Mouse (Mus musculus): Measurements from ENCODE around the gene Tmem179b. TPM values are rescaled to one million over a fixed set of nuclear protein-coding genes. Genes with fewer than 3 reads are reported as not detected.
A peak's percentile ranks its signal among the peaks of the same experiment; 100 is the strongest.

Tmem179b gene
- polyA plus RNA-seq, 1 experiment = 29.0 TPM

- peak overlapping the region; percentile 94 for H3K27ac ChIP-seq (ENCODE audit: insufficient read depth, low read length)
- H3K4me1 ChIP-seq (ENCODE audit: control insufficient read depth, insufficient read depth, low read length) = no peaks in the 10 kb centered on the region
- peak overlapping the region; percentile 96 for H3K4me3 ChIP-seq (ENCODE audit: low read depth, low read length)
- H3K9me3 ChIP-seq (replicated peaks; ENCODE audit: control insufficient read depth, insufficient read depth, low read length, poor library complexity, severe bottlenecking) = no peaks in the 10 kb centered on the region
- H3K9ac ChIP-seq (ENCODE audit: low read depth, poor library complexity, severe bottlenecking) = peak overlapping the region; percentile 100
- peaks cover 36% of the 10 kb centered on the region for H3K36me3 ChIP-seq (ENCODE audit: control insufficient read depth, insufficient read depth, low read length, poor library complexity, severe bottlenecking)
- no peaks in the 10 kb centered on the region for H3K27me3 ChIP-seq (ENCODE audit: control insufficient read depth, insufficient read depth, low read length, poor library complexity, severe bottlenecking)
- TF ChIP-seq EP300 (IDR thresholded peaks at IDR 0.05; ENCODE audit: insufficient read depth, low read depth, low read length) = no peak
- TF ChIP-seq CTCF (IDR thresholded peaks at IDR 0.05; ENCODE audit: low read depth, low read length) = no peak
- no peak for TF ChIP-seq POLR2A (IDR thresholded peaks at IDR 0.05; ENCODE audit: insufficient read depth, low read length)
These were observed 49.9 kb downstream of the Tmem179b start for GRCm38 (mm10) chr19:8724392-8724791.

GRCm38 (mm10) chr19:8723574-8724346 lies 50.5 kb downstream of the Tmem179b start:
- TF ChIP-seq POLR2A (IDR thresholded peaks at IDR 0.05; ENCODE audit: insufficient read depth, low read length) (no peak), CTCF (IDR thresholded peaks at IDR 0.05; ENCODE audit: low read depth, low read length) (no peak), EP300 (IDR thresholded peaks at IDR 0.05; ENCODE audit: insufficient read depth, low read depth, low read length) (no peak)
- peak overlapping the region; percentile 100 for H3K9ac ChIP-seq (ENCODE audit: low read depth, poor library complexity, severe bottlenecking)
- H3K27me3 ChIP-seq (ENCODE audit: control insufficient read depth, insufficient read depth, low read length, poor library complexity, severe bottlenecking) = no peaks in the 10 kb centered on the region
- H3K36me3 ChIP-seq (ENCODE audit: control insufficient read depth, insufficient read depth, low read length, poor library complexity, severe bottlenecking) = peaks cover 36% of the 10 kb centered on the region
- H3K27ac ChIP-seq (ENCODE audit: insufficient read depth, low read length) = peak overlapping the region; percentile 94
- H3K4me1 ChIP-seq (ENCODE audit: control insufficient read depth, insufficient read depth, low read length) = no peaks in the 10 kb centered on the region
- peak overlapping the region; percentile 96 for H3K4me3 ChIP-seq (ENCODE audit: low read depth, low read length)
- no peaks in the 10 kb centered on the region for H3K9me3 ChIP-seq (replicated peaks; ENCODE audit: control insufficient read depth, insufficient read depth, low read length, poor library complexity, severe bottlenecking)

- H3K27me3 ChIP-seq (ENCODE audit: control insufficient read depth, insufficient read depth, low read length, poor library complexity, severe bottlenecking) = no peaks in the 10 kb centered on the region
- TF ChIP-seq EP300 (IDR thresholded peaks at IDR 0.05; ENCODE audit: insufficient read depth, low read depth, low read length) (peak; percentile 42; the same call in 1 of the 2 replicates), CTCF (IDR thresholded peaks at IDR 0.05; ENCODE audit: low read depth, low read length) (no peak), POLR2A (IDR thresholded peaks at IDR 0.05; ENCODE audit: insufficient read depth, low read length) (peak; percentile 70)
- H3K9ac ChIP-seq (ENCODE audit: low read depth, poor library complexity, severe bottlenecking) = peak within 1 kb of the TSS; percentile 100
These were observed 51.2 kb downstream of the Tmem179b start, which contains the start of gene Slc3a2 for GRCm38 (mm10) chr19:8722907-8723573. Gene Slc3a2, minus strand, starts transcription at chr19:8723369.

GRCm38 (mm10) chr19:8722559-8722906 lies 51.7 kb downstream of the Tmem179b start:
- peak overlapping the region; percentile 70 for H3K9ac ChIP-seq (ENCODE audit: low read depth, poor library complexity, severe bottlenecking)
- H3K36me3 ChIP-seq (ENCODE audit: control insufficient read depth, insufficient read depth, low read length, poor library complexity, severe bottlenecking) = peaks cover 36% of the 10 kb centered on the region
- H3K4me3 ChIP-seq (ENCODE audit: low read depth, low read length) = peak overlapping the region; percentile 93
- peak overlapping the region; percentile 79 for H3K27ac ChIP-seq (ENCODE audit: insufficient read depth, low read length)
- TF ChIP-seq CTCF (IDR thresholded peaks at IDR 0.05; ENCODE audit: low read depth, low read length) (no peak), EP300 (IDR thresholded peaks at IDR 0.05; ENCODE audit: insufficient read depth, low read depth, low read length) (no peak), POLR2A (IDR thresholded peaks at IDR 0.05; ENCODE audit: insufficient read depth, low read length) (no peak)
- H3K9me3 ChIP-seq (replicated peaks; ENCODE audit: control insufficient read depth, insufficient read depth, low read length, poor library complexity, severe bottlenecking) = no peaks in the 10 kb centered on the region
- no peaks in the 10 kb centered on the region for H3K4me1 ChIP-seq (ENCODE audit: control insufficient read depth, insufficient read depth, low read length)
- no peaks in the 10 kb centered on the region for H3K27me3 ChIP-seq (ENCODE audit: control insufficient read depth, insufficient read depth, low read length, poor library complexity, severe bottlenecking)

More at GRCm38 (mm10) chr19:8722907-8723573, 51.2 kb downstream of the Tmem179b start, which contains the start of gene Slc3a2:
- Histone ChIP-seq H3K36me3 (ENCODE audit: control insufficient read depth, insufficient read depth, low read length, poor library complexity, severe bottlenecking) (peaks cover 36% of the 10 kb centered on the region), H3K9me3 (replicated peaks; ENCODE audit: control insufficient read depth, insufficient read depth, low read length, poor library complexity, severe bottlenecking) (no peaks in the 10 kb centered on the region), H3K27ac (ENCODE audit: insufficient read depth, low read length) (peak within 1 kb of the TSS; percentile 94), H3K4me3 (ENCODE audit: low read depth, low read length) (peak within 1 kb of the TSS; percentile 96), H3K4me1 (ENCODE audit: control insufficient read depth, insufficient read depth, low read length) (no peaks in the 10 kb centered on the region)

Other genes with a start within 250 kb of the Tmem179b start
- gene Slc22a8, start 183.2 kb downstream of the Tmem179b start, polyA plus RNA-seq (2011; ENCODE audit: insufficient read depth, insufficient read length, low read depth, missing spikeins) = not detected in 2 replicates
- not detected in 2 replicates for gene Slc22a6, start 156.4 kb downstream of the Tmem179b start, polyA plus RNA-seq (2011; ENCODE audit: insufficient read depth, insufficient read length, low read depth, missing spikeins)
- gene Chrm1, start 110.7 kb downstream of the Tmem179b start, polyA plus RNA-seq (2011; ENCODE audit: insufficient read depth, insufficient read length, low read depth, missing spikeins) = not detected in 2 replicates
- gene Slc3a2, start 51.1 kb downstream of the Tmem179b start, polyA plus RNA-seq (2011; ENCODE audit: insufficient read depth, insufficient read length, low read depth, missing spikeins) = 170 TPM in 2 replicates
- gene Wdr74, start 38.6 kb downstream of the Tmem179b start, polyA plus RNA-seq (2011; ENCODE audit: insufficient read depth, insufficient read length, low read depth, missing spikeins) = 81.1 and 97.0 TPM in 2 replicates
- 2.2 TPM in 1 of 2 replicates, not detected in the other for gene 1700092M07Rik, start 33.7 kb downstream of the Tmem179b start, polyA plus RNA-seq (2011; ENCODE audit: insufficient read depth, insufficient read length, low read depth, missing spikeins)
- 45.6 and 47.1 TPM in 2 replicates for gene Stx5a, start 33.1 kb downstream of the Tmem179b start, polyA plus RNA-seq (2011; ENCODE audit: insufficient read depth, insufficient read length, low read depth, missing spikeins)
- gene Nxf1, start 17.4 kb downstream of the Tmem179b start, polyA plus RNA-seq (2011; ENCODE audit: insufficient read depth, insufficient read length, low read depth, missing spikeins) = 122 and 200 TPM in 2 replicates
- gene Tmem223, start 3.5 kb downstream of the Tmem179b start, polyA plus RNA-seq (2011; ENCODE audit: insufficient read depth, insufficient read length, low read depth, missing spikeins) = 21.4 and 23.4 TPM in 2 replicates
- gene Taf6l, start 11.9 kb upstream of the Tmem179b start, polyA plus RNA-seq (2011; ENCODE audit: insufficient read depth, insufficient read length, low read depth, missing spikeins) = 17.1 and 17.7 TPM in 2 replicates
- 98.2 and 103 TPM in 2 replicates for gene Polr2g, start 24.1 kb upstream of the Tmem179b start, polyA plus RNA-seq (2011; ENCODE audit: insufficient read depth, insufficient read length, low read depth, missing spikeins)
- gene Zbtb3, start 28.1 kb upstream of the Tmem179b start, polyA plus RNA-seq (2011; ENCODE audit: insufficient read depth, insufficient read length, low read depth, missing spikeins) = 3.1 and 4.1 TPM in 2 replicates
- 77.3 and 84.9 TPM in 2 replicates for gene Ttc9c, start 44.9 kb upstream of the Tmem179b start, polyA plus RNA-seq (2011; ENCODE audit: insufficient read depth, insufficient read length, low read depth, missing spikeins)
- gene Hnrnpul2, start 45.5 kb upstream of the Tmem179b start, polyA plus RNA-seq (2011; ENCODE audit: insufficient read depth, insufficient read length, low read depth, missing spikeins) = 105 and 108 TPM in 2 replicates
- gene AC129217.1, start 55.3 kb upstream of the Tmem179b start, polyA plus RNA-seq (2011; ENCODE audit: insufficient read depth, insufficient read length, low read depth, missing spikeins) = 74.8 and 87.2 TPM in 2 replicates
- 32.3 and 36.2 TPM in 2 replicates for gene Bscl2, start 63.0 kb upstream of the Tmem179b start, polyA plus RNA-seq (2011; ENCODE audit: insufficient read depth, insufficient read length, low read depth, missing spikeins)
- 28.3 and 29.7 TPM in 2 replicates for gene Gng3, start 64.7 kb upstream of the Tmem179b start, polyA plus RNA-seq (2011; ENCODE audit: insufficient read depth, insufficient read length, low read depth, missing spikeins)
- 1.3 and 2.1 TPM in 2 replicates for gene Lrrn4cl, start 76.3 kb upstream of the Tmem179b start, polyA plus RNA-seq (2011; ENCODE audit: insufficient read depth, insufficient read length, low read depth, missing spikeins)
- 189 and 201 TPM in 2 replicates for gene Ubxn1, start 97.0 kb upstream of the Tmem179b start, polyA plus RNA-seq (2011; ENCODE audit: insufficient read depth, insufficient read length, low read depth, missing spikeins)
- gene Uqcc3, start 106.5 kb upstream of the Tmem179b start, polyA plus RNA-seq (2011; ENCODE audit: insufficient read depth, insufficient read length, low read depth, missing spikeins) = 14.4 and 14.9 TPM in 2 replicates
- gene Lbhd1, start 109.3 kb upstream of the Tmem179b start, polyA plus RNA-seq (2011; ENCODE audit: insufficient read depth, insufficient read length, low read depth, missing spikeins) = 10.1 and 13.4 TPM in 2 replicates
- not detected in 2 replicates for gene Gm49403, start 109.5 kb upstream of the Tmem179b start, polyA plus RNA-seq (2011; ENCODE audit: insufficient read depth, insufficient read length, low read depth, missing spikeins)
- 162 and 172 TPM in 2 replicates for gene 1810009A15Rik, start 114.4 kb upstream of the Tmem179b start, polyA plus RNA-seq (2011; ENCODE audit: insufficient read depth, insufficient read length, low read depth, missing spikeins)
- gene Gm49416, start 114.5 kb upstream of the Tmem179b start, polyA plus RNA-seq (2011; ENCODE audit: insufficient read depth, insufficient read length, low read depth, missing spikeins) = 11.9 and 24.8 TPM in 2 replicates
- 23.1 and 26.7 TPM in 2 replicates for gene Ints5, start 118.5 kb upstream of the Tmem179b start, polyA plus RNA-seq (2011; ENCODE audit: insufficient read depth, insufficient read length, low read depth, missing spikeins)
- 183 and 184 TPM in 2 replicates for gene Ganab, start 123.6 kb upstream of the Tmem179b start, polyA plus RNA-seq (2011; ENCODE audit: insufficient read depth, insufficient read length, low read depth, missing spikeins)
- gene B3gat3, start 145.9 kb upstream of the Tmem179b start, polyA plus RNA-seq (2011; ENCODE audit: insufficient read depth, insufficient read length, low read depth, missing spikeins) = 26.6 and 26.8 TPM in 2 replicates
- 1.6 and 2.2 TPM in 2 replicates for gene Rom1, start 154.9 kb upstream of the Tmem179b start, polyA plus RNA-seq (2011; ENCODE audit: insufficient read depth, insufficient read length, low read depth, missing spikeins)
- gene Eml3, start 155.1 kb upstream of the Tmem179b start, polyA plus RNA-seq (2011; ENCODE audit: insufficient read depth, insufficient read length, low read depth, missing spikeins) = 19.2 and 20.4 TPM in 2 replicates
- gene Mta2, start 167.4 kb upstream of the Tmem179b start, polyA plus RNA-seq (2011; ENCODE audit: insufficient read depth, insufficient read length, low read depth, missing spikeins) = 106 and 108 TPM in 2 replicates
- gene Tut1, start 179.4 kb upstream of the Tmem179b start, polyA plus RNA-seq (2011; ENCODE audit: insufficient read depth, insufficient read length, low read depth, missing spikeins) = 26.4 and 30.1 TPM in 2 replicates
- gene Eef1g, start 192.6 kb upstream of the Tmem179b start, polyA plus RNA-seq (2011; ENCODE audit: insufficient read depth, insufficient read length, low read depth, missing spikeins) = 1,175 and 1,274 TPM in 2 replicates
- gene Ahnak, start 214.8 kb upstream of the Tmem179b start, polyA plus RNA-seq (2011; ENCODE audit: insufficient read depth, insufficient read length, low read depth, missing spikeins) = 162 and 163 TPM in 2 replicates

Data from ES-Bruce4 (cell line).